Mouse (Mus musculus): ENCODE measurements around the gene Fez1. TPM values are rescaled to one million over a fixed set of nuclear protein-coding genes. Genes with fewer than 3 reads are reported as not detected.

The Fez1 gene
- total RNA-seq, 1 experiment from 2014 or later = not detected

DNA sequence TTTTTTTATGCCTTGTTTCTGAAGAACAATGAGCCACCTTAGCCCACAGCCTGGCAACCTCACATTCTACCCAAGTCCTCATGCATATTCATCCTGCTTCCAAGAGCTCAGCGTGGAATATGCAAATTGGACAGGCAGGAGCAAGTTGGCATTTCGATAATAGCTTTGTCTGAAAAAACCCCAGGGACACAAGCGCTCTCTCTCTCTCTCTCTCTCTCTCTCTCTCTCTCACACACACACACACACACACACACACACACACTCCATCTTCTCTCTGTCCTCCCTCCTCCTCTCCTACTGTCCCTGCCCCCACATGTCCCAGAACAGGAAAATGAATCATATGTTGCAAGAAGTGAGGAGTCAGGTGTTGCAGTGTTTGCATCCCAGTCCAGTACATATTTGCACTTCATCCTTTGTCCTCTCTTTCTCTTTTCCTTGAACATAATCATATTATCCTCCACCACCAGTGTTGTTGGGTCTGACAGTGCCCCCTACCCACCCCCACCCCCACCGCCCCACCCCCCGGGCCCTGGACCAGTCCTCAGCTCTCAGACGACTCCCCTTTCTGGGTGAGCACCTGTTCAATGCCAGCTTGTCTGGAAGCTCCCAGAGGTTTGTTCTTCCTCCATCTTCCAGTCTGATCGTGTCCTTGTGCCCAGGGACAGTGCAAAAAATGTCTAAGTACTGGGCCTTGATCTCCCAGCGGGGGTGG is 60.5 kb downstream of the Fez1 start:
- no peak for ATAC-seq (ENCODE audit: extremely low read depth, insufficient number of reproducible peaks, low FRiP score, poor library complexity, severe bottlenecking)

GRCm38 (mm10) chr9:36883569-36883968 is 61.9 kb downstream of the Fez1 start:
- no peak for ATAC-seq (ENCODE audit: extremely low read depth, insufficient number of reproducible peaks, low FRiP score, poor library complexity, severe bottlenecking)

- no peak for ATAC-seq (ENCODE audit: extremely low read depth, insufficient number of reproducible peaks, low FRiP score, poor library complexity, severe bottlenecking)
Measured at GRCm38 (mm10) chr9:36885237-36885636, 63.6 kb downstream of the Fez1 start.

GRCm38 (mm10) chr9:36890552-36890951 is 68.9 kb downstream of the Fez1 start:
- ATAC-seq (ENCODE audit: extremely low read depth, insufficient number of reproducible peaks, low FRiP score, poor library complexity, severe bottlenecking) = 0 out of 2 replicates have a peak, but pooled peaks have one; percentile 9

DNA sequence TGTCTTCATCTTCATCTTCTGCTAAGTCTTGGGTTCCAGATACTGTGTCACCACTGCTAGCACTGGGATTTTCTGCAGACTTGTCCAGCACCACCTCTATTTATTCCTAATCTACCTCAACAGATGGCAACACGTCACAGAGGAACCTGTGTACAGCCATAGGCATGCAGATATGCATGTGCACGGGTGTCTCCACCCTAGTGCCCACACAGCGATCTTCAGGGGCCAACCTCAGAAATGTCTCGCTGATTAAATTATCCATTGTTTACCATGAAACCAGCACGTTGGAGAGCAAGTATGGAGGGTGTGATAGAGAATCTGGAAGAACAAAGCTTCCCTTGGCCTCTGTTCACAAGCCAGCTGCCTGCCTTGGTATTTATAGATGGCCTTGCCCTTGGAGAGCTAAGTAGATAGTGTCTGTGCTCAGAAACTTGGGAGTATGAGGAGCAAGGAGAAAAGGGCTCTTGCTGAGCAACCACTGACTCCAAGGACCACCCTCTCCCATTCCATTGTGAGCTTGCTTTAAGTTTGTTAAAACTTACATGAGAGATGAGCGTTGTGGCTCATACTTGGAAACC is 71.8 kb downstream of the Fez1 start:
- no peak for ATAC-seq (ENCODE audit: extremely low read depth, insufficient number of reproducible peaks, low FRiP score, poor library complexity, severe bottlenecking)

GRCm38 (mm10) chr9:36894242-36894641 is 72.6 kb downstream of the Fez1 start:
- ATAC-seq (ENCODE audit: extremely low read depth, insufficient number of reproducible peaks, low FRiP score, poor library complexity, severe bottlenecking) = no peak

DNA sequence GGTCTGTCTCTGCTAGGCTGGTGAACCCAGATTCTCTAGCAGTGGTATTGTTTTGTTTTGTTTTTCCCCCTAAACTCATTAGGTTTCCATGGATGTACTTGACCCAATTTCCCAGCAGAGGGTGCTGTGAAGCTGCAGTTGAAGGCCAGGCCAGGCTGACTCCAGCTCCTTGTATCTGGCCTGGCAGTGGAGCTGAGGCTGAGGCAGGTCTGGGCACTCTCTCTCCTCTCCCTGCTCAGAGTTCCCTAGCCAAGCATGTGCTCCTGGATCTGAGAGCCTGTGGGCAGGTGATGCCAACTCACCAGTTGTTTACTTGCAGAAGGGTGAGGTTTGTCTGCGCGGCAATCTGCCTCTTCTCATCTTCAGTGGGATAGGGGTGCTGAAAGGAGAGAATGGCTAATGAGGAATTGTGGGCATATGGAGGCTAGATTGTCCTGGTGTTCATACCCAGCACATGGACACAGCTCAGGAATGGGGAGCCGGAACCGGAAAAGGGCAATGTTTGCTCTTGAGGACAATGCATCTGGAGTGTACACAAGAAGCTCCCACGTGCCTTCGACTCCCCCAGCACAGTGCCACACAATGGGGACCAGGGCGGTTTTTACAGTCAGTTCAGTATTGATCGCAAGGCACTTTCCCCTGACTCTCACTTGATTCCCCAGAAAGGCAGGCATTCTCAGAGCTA is 73.5 kb downstream of the Fez1 start:
- no peak for ATAC-seq (ENCODE audit: extremely low read depth, insufficient number of reproducible peaks, low FRiP score, poor library complexity, severe bottlenecking)

- no peak for ATAC-seq (ENCODE audit: extremely low read depth, insufficient number of reproducible peaks, low FRiP score, poor library complexity, severe bottlenecking)
Measured at GRCm38 (mm10) chr9:36898560-36898959, 76.9 kb downstream of the Fez1 start.

DNA sequence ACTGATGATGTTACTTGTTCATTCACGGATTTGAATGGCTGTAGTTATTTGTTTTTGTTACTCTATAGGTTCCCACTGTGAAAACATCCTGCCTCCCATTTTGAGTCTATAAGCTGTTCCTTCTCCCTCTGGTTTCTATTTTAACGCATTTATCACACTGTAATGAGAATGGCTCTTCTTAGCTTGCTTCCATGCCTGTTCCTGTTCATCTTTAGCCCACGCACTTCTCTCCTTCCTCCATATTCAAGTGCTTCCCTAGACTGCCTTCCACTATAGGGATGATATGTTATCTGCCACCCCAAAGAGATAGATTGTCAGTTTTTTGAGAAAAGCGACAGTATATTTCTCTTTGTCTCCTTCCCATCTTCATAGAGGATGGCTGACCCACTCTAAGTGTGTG is 78.8 kb downstream of the Fez1 start:
- no peak for ATAC-seq (ENCODE audit: extremely low read depth, insufficient number of reproducible peaks, low FRiP score, poor library complexity, severe bottlenecking)

- ATAC-seq (ENCODE audit: extremely low read depth, insufficient number of reproducible peaks, low FRiP score, poor library complexity, severe bottlenecking) = no peak
Measured at GRCm38 (mm10) chr9:36905452-36905851, 83.8 kb downstream of the Fez1 start.

GRCm38 (mm10) chr9:36916362-36916761 is 94.7 kb downstream of the Fez1 start:
- ATAC-seq (ENCODE audit: extremely low read depth, insufficient number of reproducible peaks, low FRiP score, poor library complexity, severe bottlenecking) = peak; percentile 56; the same call in 1 of the 2 replicates

- ATAC-seq (ENCODE audit: extremely low read depth, insufficient number of reproducible peaks, low FRiP score, poor library complexity, severe bottlenecking) = no peak
Measured at GRCm38 (mm10) chr9:36916915-36917314, 95.3 kb downstream of the Fez1 start.

DNA sequence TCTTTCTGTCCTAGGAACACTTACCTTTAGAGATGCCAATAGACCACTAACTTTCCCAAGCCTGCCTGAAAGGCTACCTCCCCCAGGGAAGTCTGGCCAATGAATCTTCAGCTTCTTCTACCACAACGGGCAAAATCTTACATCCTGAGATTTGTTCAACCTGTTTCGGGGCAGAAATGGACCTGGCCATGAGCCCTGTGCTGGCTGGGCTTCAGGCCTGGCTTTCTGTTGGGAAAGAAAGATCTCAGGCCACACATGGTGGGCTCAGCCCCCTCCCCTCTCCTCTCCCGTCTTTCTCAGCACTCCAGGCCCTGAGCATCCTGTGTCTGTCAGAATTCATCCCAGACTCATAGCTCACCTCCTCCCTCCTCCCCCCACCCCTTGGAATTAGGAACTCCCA is 96.9 kb downstream of the Fez1 start:
- ATAC-seq (ENCODE audit: extremely low read depth, insufficient number of reproducible peaks, low FRiP score, poor library complexity, severe bottlenecking) = no peak

- no peak for ATAC-seq (ENCODE audit: extremely low read depth, insufficient number of reproducible peaks, low FRiP score, poor library complexity, severe bottlenecking)
Measured at GRCm38 (mm10) chr9:36919472-36919871, 97.8 kb downstream of the Fez1 start.

DNA sequence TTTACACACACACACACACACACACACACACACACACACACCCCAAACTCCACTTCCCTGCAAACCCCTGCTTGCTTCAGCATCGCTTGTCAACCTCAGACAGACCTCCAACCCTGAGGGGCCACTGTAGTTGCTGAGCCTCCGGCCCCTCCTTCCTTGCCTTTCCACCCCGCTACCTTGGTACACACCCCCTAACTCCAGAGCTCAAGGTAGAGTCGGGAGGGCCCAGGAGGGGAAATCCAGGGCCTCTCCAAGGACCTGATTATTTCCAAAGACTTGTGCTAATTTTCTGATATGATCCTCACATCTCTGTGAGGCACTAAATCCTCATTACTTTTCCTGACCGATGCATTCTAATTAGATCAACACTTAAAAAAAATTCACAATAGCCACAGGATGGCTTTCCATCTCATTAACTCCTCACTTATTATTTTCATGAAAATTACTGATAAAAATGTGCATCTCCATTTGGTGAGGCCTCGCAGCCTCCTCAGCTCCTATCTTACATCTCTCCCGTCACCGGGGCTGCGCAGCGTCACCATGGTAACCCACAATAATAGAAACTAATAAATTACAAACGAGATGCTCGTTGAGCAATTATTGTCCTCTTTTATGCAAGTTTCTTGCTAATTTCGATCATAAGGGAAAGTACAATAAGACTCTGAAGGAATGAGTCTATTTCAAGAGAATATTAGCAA is 100.2 kb downstream of the Fez1 start:
- ATAC-seq (ENCODE audit: extremely low read depth, insufficient number of reproducible peaks, low FRiP score, poor library complexity, severe bottlenecking) = no peak

GRCm38 (mm10) chr9:36923753-36924152 is 102.1 kb downstream of the Fez1 start:
- no peak for ATAC-seq (ENCODE audit: extremely low read depth, insufficient number of reproducible peaks, low FRiP score, poor library complexity, severe bottlenecking)
